Mouse (Mus musculus) CD4-positive, CD25-positive, alpha-beta regulatory T cell, adult 4 months (primary cell): ENCODE measurements around the gene Rptor. TPM values are rescaled to one million over a fixed set of nuclear protein-coding genes. Genes with fewer than 3 reads are reported as not detected.

Source experiments
- ATAC-seq: one replicate; pipeline ENCODE4 v1.8.0; 2017
- polyA plus RNA-seq, 2 experiments: library from polyadenylated mRNA; unstranded; fragments of 100-300 nt; shearing (Covaris generic); gene quantifications; one replicate each; pipeline ENCODE4 v1.2.1; 2017

Gene Rptor
- polyA plus RNA-seq, 2 experiments from 2014 or later: 8.7 to 12.2 TPM

- no peak for ATAC-seq
Measured at GRCm38 (mm10) chr11:119788488-119788887, 185.8 kb downstream of the Rptor start.

- ATAC-seq: no peak
Measured at GRCm38 (mm10) chr11:119788919-119789713, 186.4 kb downstream of the Rptor start.

- no peak for ATAC-seq
Measured at GRCm38 (mm10) chr11:119791923-119792564, 189.3 kb downstream of the Rptor start.

- ATAC-seq: no peak
Measured at GRCm38 (mm10) chr11:119793378-119793777, 190.7 kb downstream of the Rptor start.

- no peak for ATAC-seq
Measured at GRCm38 (mm10) chr11:119794020-119794419, 191.3 kb downstream of the Rptor start.

GRCm38 (mm10) chr11:119794671-119795070 lies 192.0 kb downstream of the Rptor start:
- no peak for ATAC-seq

GRCm38 (mm10) chr11:119796406-119796805 lies 193.7 kb downstream of the Rptor start:
- ATAC-seq: no peak

- ATAC-seq: no peak
Measured at GRCm38 (mm10) chr11:119796846-119797245, 194.1 kb downstream of the Rptor start.

GRCm38 (mm10) chr11:119799536-119799935 lies 196.8 kb downstream of the Rptor start:
- ATAC-seq: no peak

- ATAC-seq: no peak
Measured at GRCm38 (mm10) chr11:119801855-119802254, 199.2 kb downstream of the Rptor start.

- ATAC-seq: no peak
Measured at GRCm38 (mm10) chr11:119802947-119803346, 200.2 kb downstream of the Rptor start.

GRCm38 (mm10) chr11:119804392-119804791 lies 201.7 kb downstream of the Rptor start:
- ATAC-seq: no peak

- ATAC-seq: no peak
Measured at GRCm38 (mm10) chr11:119805112-119805750, 202.5 kb downstream of the Rptor start.

GRCm38 (mm10) chr11:119806539-119806938 lies 203.8 kb downstream of the Rptor start:
- ATAC-seq: no peak

GRCm38 (mm10) chr11:119807431-119808031 lies 204.8 kb downstream of the Rptor start:
- ATAC-seq: no peak

- no peak for ATAC-seq
Measured at GRCm38 (mm10) chr11:119808647-119809280, 206.1 kb downstream of the Rptor start.

- ATAC-seq: no peak
Measured at GRCm38 (mm10) chr11:119809309-119809708, 206.6 kb downstream of the Rptor start.

GRCm38 (mm10) chr11:119811022-119811421 lies 208.3 kb downstream of the Rptor start:
- no peak for ATAC-seq

GRCm38 (mm10) chr11:119811598-119811997 lies 208.9 kb downstream of the Rptor start:
- ATAC-seq: no peak

- no peak for ATAC-seq
Measured at GRCm38 (mm10) chr11:119812093-119812492, 209.4 kb downstream of the Rptor start.

- ATAC-seq: no peak
Measured at GRCm38 (mm10) chr11:119814035-119814558, 211.4 kb downstream of the Rptor start.

- no peak for ATAC-seq
Measured at GRCm38 (mm10) chr11:119816798-119817361, 214.2 kb downstream of the Rptor start.
